Mouse (Mus musculus): Measurements from ENCODE around the gene Ccdc96. TPM values are rescaled to one million over a fixed set of nuclear protein-coding genes. Genes with fewer than 3 reads are reported as not detected.

The Ccdc96 gene
- polyA plus RNA-seq, 1 experiment, result not detected

DNA sequence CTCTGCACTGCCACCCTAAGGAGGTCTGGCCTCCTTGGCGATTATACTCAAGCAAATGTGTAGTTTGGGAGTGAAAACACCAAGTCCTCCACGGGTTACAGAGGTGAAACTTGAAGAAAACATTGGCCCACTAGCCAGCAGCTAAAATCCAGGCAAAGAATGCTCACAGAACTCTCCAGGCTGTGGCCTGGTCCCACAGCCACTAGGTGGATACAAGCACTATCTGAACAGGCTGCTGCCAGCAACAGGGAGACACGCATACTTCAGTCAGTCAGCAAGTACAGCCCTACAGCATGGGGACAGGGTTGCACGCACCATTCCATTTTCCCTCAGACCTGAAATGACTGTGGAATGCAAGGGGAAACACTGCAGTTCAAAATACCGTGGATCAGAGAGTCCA lies 41.9 kb downstream of the Ccdc96 start:
- TF ChIP-seq POLR2A (IDR thresholded peaks at IDR 0.05; ENCODE audit: insufficient read depth, low read depth, low read length), result no peak
- TF ChIP-seq CTCF (IDR thresholded peaks at IDR 0.05; ENCODE audit: insufficient read depth, low read depth, low read length), result no peak
- Histone ChIP-seq H3K4me1 (ENCODE audit: control insufficient read depth, insufficient read depth, low read length) (peaks cover 16% of the 10 kb centered on the region), H3K27ac (ENCODE audit: insufficient read depth, low read depth, low read length) (no peak overlapping the region), H3K4me3 (ENCODE audit: insufficient read depth, low read depth, low read length) (no peak overlapping the region)
- WGBS, result 73% methylated on average over 5 of the region's 5 CpGs

DNA sequence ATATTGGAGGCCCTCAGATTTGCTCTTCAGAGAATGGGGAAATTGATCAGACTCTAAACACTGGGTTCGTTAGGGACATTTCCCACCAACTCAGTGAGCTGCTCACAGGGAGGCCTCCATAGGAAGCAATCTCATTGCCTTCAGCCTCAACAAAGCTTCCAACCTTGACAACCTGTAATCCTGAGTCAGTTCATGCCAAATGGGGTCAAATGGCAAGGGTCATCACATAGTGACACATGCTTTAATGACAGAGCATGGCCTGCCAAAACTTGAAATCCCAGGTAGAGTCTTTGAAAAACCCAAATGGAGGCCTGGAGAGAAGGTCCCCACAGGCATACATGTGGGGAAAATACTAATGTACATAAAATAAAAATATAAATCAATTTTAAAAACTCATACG lies 42.5 kb downstream of the Ccdc96 start:
- no peak overlapping the region for H3K27ac ChIP-seq (ENCODE audit: insufficient read depth, low read depth, low read length)

GRCm38 (mm10) chr5:36529698-36530097 lies 45.3 kb downstream of the Ccdc96 start:
- WGBS, result 2% methylated on average over 5 of the region's 5 CpGs
- H3K4me1 ChIP-seq (ENCODE audit: control insufficient read depth, insufficient read depth, low read length), result peaks cover 16% of the 10 kb centered on the region
- TF ChIP-seq CTCF (IDR thresholded peaks at IDR 0.05; ENCODE audit: insufficient read depth, low read depth, low read length) (no peak), POLR2A (IDR thresholded peaks at IDR 0.05; ENCODE audit: insufficient read depth, low read depth, low read length) (no peak)
- peak overlapping the region; percentile 98 for H3K4me3 ChIP-seq (ENCODE audit: insufficient read depth, low read depth, low read length)
- H3K27ac ChIP-seq (ENCODE audit: insufficient read depth, low read depth, low read length), result no peak overlapping the region

More for the DNA sequence above, 42.5 kb downstream of the Ccdc96 start:
- TF ChIP-seq POLR2A (IDR thresholded peaks at IDR 0.05; ENCODE audit: insufficient read depth, low read depth, low read length) (no peak), CTCF (IDR thresholded peaks at IDR 0.05; ENCODE audit: insufficient read depth, low read depth, low read length) (no peak)
- no peak overlapping the region for H3K4me3 ChIP-seq (ENCODE audit: insufficient read depth, low read depth, low read length)
- peaks cover 16% of the 10 kb centered on the region for H3K4me1 ChIP-seq (ENCODE audit: control insufficient read depth, insufficient read depth, low read length)
- 75% methylated on average over 2 of the region's 2 CpGs for WGBS

GRCm38 (mm10) chr5:36530129-36530751 lies 45.9 kb downstream of the Ccdc96 start:
- peak overlapping the region; percentile 82 for H3K27ac ChIP-seq (ENCODE audit: insufficient read depth, low read depth, low read length)
- peaks cover 14% of the 10 kb centered on the region for H3K4me1 ChIP-seq (ENCODE audit: control insufficient read depth, insufficient read depth, low read length)
- peak overlapping the region; percentile 98 for H3K4me3 ChIP-seq (ENCODE audit: insufficient read depth, low read depth, low read length)
- under 1% methylated on average over 28 of the region's 28 CpGs for WGBS
- no peak for TF ChIP-seq CTCF (IDR thresholded peaks at IDR 0.05; ENCODE audit: insufficient read depth, low read depth, low read length)
- peak; percentile 64; the same call in 1 of the 2 replicates for TF ChIP-seq POLR2A (IDR thresholded peaks at IDR 0.05; ENCODE audit: insufficient read depth, low read depth, low read length)

DNA sequence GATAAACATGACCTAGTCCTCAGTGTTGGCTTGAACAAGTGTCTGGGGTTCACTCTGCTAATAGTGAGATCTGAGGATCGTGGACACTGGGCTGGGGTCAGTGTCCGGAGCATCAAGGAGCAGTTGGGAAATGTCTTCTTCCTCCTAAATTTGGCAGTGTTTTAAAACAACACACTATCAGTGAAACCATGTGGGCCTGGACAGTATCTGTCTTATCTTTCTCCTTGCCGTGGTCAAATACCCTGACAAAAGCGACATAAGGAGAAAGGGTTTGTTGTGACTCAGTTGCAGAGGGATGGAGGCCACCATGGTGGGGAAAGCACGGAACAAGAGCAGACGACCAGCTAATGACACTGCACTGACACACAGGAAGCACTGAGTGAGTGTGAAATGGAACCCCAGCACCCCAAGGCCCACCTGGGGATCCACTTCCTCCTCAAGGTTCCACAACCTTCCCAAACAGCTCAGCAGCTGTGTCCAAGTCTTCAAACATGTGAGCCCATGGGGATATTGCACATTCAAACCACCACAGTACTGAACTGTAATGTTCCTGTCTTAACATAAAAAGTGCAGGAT lies 50.2 kb downstream of the Ccdc96 start:
- Histone ChIP-seq H3K27ac (ENCODE audit: insufficient read depth, low read depth, low read length) (no peak overlapping the region), H3K4me3 (ENCODE audit: insufficient read depth, low read depth, low read length) (no peak overlapping the region), H3K4me1 (ENCODE audit: control insufficient read depth, insufficient read depth, low read length) (peaks cover 2% of the 10 kb centered on the region; the same call in 1 of the 2 replicates)
- TF ChIP-seq CTCF (IDR thresholded peaks at IDR 0.05; ENCODE audit: insufficient read depth, low read depth, low read length) (no peak), POLR2A (IDR thresholded peaks at IDR 0.05; ENCODE audit: insufficient read depth, low read depth, low read length) (no peak)
- WGBS, result 90% methylated on average over 6 of the region's 6 CpGs

DNA sequence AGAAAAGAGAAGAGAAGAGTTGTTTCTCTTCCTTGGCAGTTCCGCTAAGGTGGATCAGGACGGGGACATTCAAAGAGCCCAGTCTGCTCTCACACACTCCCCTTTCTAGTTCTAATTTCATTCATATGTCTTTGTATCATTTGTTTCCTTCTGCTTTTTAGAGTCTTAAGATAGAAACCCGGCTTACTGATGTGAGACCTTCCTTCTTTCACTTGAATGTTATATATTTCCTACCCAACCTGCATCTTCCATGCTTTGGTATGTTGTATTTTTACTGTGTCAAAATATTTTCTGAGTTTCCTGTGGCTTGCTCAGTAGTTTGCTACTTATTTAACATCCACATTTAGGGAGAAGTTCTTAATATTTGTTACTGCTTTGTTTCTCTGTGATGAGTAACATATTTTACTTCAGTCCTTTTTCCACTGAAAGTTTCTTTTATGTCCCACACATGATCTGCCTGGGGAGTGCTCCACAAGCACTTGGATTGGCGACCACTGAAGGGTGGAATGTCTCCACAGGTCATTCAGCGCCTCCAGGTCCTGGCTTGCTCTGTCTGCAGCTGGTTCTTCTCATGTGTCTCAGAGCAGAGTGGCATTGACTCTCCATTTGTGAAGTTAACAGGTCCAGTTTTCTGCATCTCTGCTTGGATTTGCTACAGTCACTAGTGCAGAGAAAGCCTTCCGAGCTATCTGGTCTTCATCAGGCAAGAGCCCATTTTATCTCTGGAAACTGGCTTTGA lies 51.2 kb downstream of the Ccdc96 start:
- WGBS, result 86% methylated on average over 6 of the region's 6 CpGs

GRCm38 (mm10) chr5:36536424-36536823 lies 52.0 kb downstream of the Ccdc96 start:
- 94% methylated on average over 3 of the region's 3 CpGs for WGBS
- H3K4me1 ChIP-seq (ENCODE audit: control insufficient read depth, insufficient read depth, low read length), result no peaks in the 10 kb centered on the region
- no peak overlapping the region for H3K27ac ChIP-seq (ENCODE audit: insufficient read depth, low read depth, low read length)
- TF ChIP-seq POLR2A (IDR thresholded peaks at IDR 0.05; ENCODE audit: insufficient read depth, low read depth, low read length) (no peak), CTCF (IDR thresholded peaks at IDR 0.05; ENCODE audit: insufficient read depth, low read depth, low read length) (no peak)
- no peak overlapping the region for H3K4me3 ChIP-seq (ENCODE audit: insufficient read depth, low read depth, low read length)

More for the DNA sequence above, 51.2 kb downstream of the Ccdc96 start:
- no peak for TF ChIP-seq CTCF (IDR thresholded peaks at IDR 0.05; ENCODE audit: insufficient read depth, low read depth, low read length)
- no peak for TF ChIP-seq POLR2A (IDR thresholded peaks at IDR 0.05; ENCODE audit: insufficient read depth, low read depth, low read length)
- Histone ChIP-seq H3K4me1 (ENCODE audit: control insufficient read depth, insufficient read depth, low read length) (no peaks in the 10 kb centered on the region), H3K27ac (ENCODE audit: insufficient read depth, low read depth, low read length) (no peak overlapping the region), H3K4me3 (ENCODE audit: insufficient read depth, low read depth, low read length) (no peak overlapping the region)

Other genes starting within 250 kb of the Ccdc96 start
- not detected in 2 replicates for gene Sorcs2, start 86.4 kb upstream of the Ccdc96 start, polyA plus RNA-seq (2012; ENCODE audit: insufficient read depth, insufficient read length, low replicate concordance, missing spikeins)
- gene Grpel1, start 19.6 kb upstream of the Ccdc96 start, polyA plus RNA-seq (2012; ENCODE audit: insufficient read depth, insufficient read length, low replicate concordance, missing spikeins), result 130 TPM in 1 of 2 replicates, not detected in the other
- not detected in 2 replicates for gene Tada2b, start 303 bp upstream of the Ccdc96 start, polyA plus RNA-seq (2012; ENCODE audit: insufficient read depth, insufficient read length, low replicate concordance, missing spikeins)
- not detected in 2 replicates for gene Tbc1d14, start 108.7 kb downstream of the Ccdc96 start, polyA plus RNA-seq (2012; ENCODE audit: insufficient read depth, insufficient read length, low replicate concordance, missing spikeins)
- 145 and 356 TPM in 2 replicates for gene D5Ertd579e, start 211.4 kb downstream of the Ccdc96 start, polyA plus RNA-seq (2012; ENCODE audit: insufficient read depth, insufficient read length, low replicate concordance, missing spikeins)

Data from olfactory bulb, adult 2 months (tissue).